Mouse (Mus musculus) spleen, postnatal 4 days (tissue): ENCODE results near the gene Cyth1.
A peak's percentile ranks its signal among the peaks of the same experiment; 100 is the strongest.

Source experiments
- DNase-seq, 2 experiments: peaks; one replicate each; pipeline ENCODE4 v3.0.0; 2022; ENCODE audit warnings: low spot score in 2 of 2

The Cyth1 gene

GRCm38 (mm10) chr11:118248150-118249011 is at the start of gene Cyth1:
Cyth1 (minus strand) TSS chr11:118248592.
- DNase-seq: peak; percentile 99 to 100

GRCm38 (mm10) chr11:118297967-118298366 is 49.6 kb upstream of the Cyth1 start:
- no peak for DNase-seq

GRCm38 (mm10) chr11:118295026-118295425 is 46.6 kb upstream of the Cyth1 start:
- no peak for DNase-seq

GRCm38 (mm10) chr11:118292671-118293070 is 44.3 kb upstream of the Cyth1 start:
- no peak for DNase-seq

GRCm38 (mm10) chr11:118289999-118290889 is 41.9 kb upstream of the Cyth1 start, which contains the start of gene Usp36:
Usp36 (minus strand) TSS chr11:118290244.
- DNase-seq: peak; percentile 97 to 98

- DNase-seq: no peak
Observed at GRCm38 (mm10) chr11:118289562-118289961, 41.2 kb upstream of the Cyth1 start.

GRCm38 (mm10) chr11:118289037-118289511 is 40.7 kb upstream of the Cyth1 start:
- DNase-seq: no peak

- no peak for DNase-seq
Observed at GRCm38 (mm10) chr11:118287573-118287972, 39.2 kb upstream of the Cyth1 start.

- DNase-seq: no peak
Observed at GRCm38 (mm10) chr11:118286434-118286833, 38.0 kb upstream of the Cyth1 start.

GRCm38 (mm10) chr11:118285791-118286190 is 37.4 kb upstream of the Cyth1 start:
- DNase-seq: no peak

GRCm38 (mm10) chr11:118280218-118280617 is 31.8 kb upstream of the Cyth1 start:
- no peak for DNase-seq

GRCm38 (mm10) chr11:118276328-118276727 is 27.9 kb upstream of the Cyth1 start:
- no peak for DNase-seq

GRCm38 (mm10) chr11:118275092-118275491 is 26.7 kb upstream of the Cyth1 start:
- no peak for DNase-seq

GRCm38 (mm10) chr11:118269827-118270226 is 21.4 kb upstream of the Cyth1 start:
- peak; percentile 50 to 81 for DNase-seq

GRCm38 (mm10) chr11:118266666-118267046 is 18.3 kb upstream of the Cyth1 start:
- DNase-seq: no peak

- DNase-seq: no peak
Observed at GRCm38 (mm10) chr11:118266044-118266665, 17.8 kb upstream of the Cyth1 start.

GRCm38 (mm10) chr11:118265621-118266020 is 17.2 kb upstream of the Cyth1 start:
- no peak for DNase-seq

- no peak for DNase-seq
Observed at GRCm38 (mm10) chr11:118263146-118263545, 14.8 kb upstream of the Cyth1 start.

- DNase-seq: no peak
Observed at GRCm38 (mm10) chr11:118260081-118260480, 11.7 kb upstream of the Cyth1 start.

GRCm38 (mm10) chr11:118259580-118259979 is 11.2 kb upstream of the Cyth1 start:
- no peak for DNase-seq

GRCm38 (mm10) chr11:118256371-118256770 is 8.0 kb upstream of the Cyth1 start:
- DNase-seq: no peak
